Mouse (Mus musculus) small intestine, adult 2 months (tissue): ENCODE results near the gene Slc2a6.

Experiments used
- CTCF ChIP-seq: fragments of 200-500 bp; IDR thresholded peaks from 2 replicates; pipeline ENCODE4 v1.5.1; 2012; ENCODE audit warnings: low read depth, mild to moderate bottlenecking, control low read depth, inconsistent platforms, low read length, moderate library complexity, mixed read lengths; ENCODE audit not compliant: insufficient replicate concordance, insufficient read length; ENCODE audit errors: extremely low read depth
- POLR2A ChIP-seq: fragments of 200-500 bp; IDR thresholded peaks from 2 replicates; pipeline ENCODE4 v1.6.1; 2012; ENCODE audit warnings: low read depth, mild to moderate bottlenecking, control low read depth, inconsistent platforms, low read length, moderate library complexity

- no peak for TF ChIP-seq CTCF
- TF ChIP-seq POLR2A: no peak
These were observed 9.2 kb upstream of the Slc2a6 start for GRCm38 (mm10) chr2:27037008-27037407.
